In the genomic region with DNA sequence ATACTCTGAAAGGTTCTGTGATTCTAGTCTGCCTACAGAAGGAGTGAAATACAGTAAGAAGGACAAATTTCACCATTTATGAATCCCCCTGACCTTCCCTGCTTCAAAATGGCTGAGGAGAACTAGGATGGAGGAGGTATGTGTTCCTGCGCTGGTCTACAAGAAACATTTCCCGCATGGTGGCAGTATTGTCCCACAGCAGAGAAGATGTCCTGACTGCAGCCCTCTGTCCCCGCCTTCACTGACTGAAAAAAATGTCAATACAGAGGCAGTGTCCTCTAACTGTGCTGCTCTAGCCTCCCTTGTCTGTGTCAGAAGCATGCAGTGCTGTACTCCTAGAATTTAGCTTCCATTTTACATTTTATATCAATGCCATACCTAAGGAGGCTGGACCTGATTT, we compare ENCODE assay signal across 7 mouse cellular contexts.
DNase-seq lines count a peak whose midpoint lies in the region; ATAC-seq lines count a peak whose summit lies in the region.
"Not testable (repeated sequence)": the region's sequence is repeated elsewhere in the genome, so short reads cannot be mapped to it uniquely, and the experiment has no call there.

No protein-coding gene starts in this region.

- 62% methylated on average over 3 of the region's 3 CpGs for WGBS in embryonic facial prominence, embryonic 15.5 days
- 58% methylated on average over 3 of the region's 3 CpGs for WGBS in heart, embryonic 11.5 days (ENCODE audit: insufficient replicate concordance)
- WGBS in intestine, embryonic 14.5 days = 67% methylated on average over 3 of the region's 3 CpGs
- 56% methylated on average over 3 of the region's 3 CpGs for WGBS in limb, embryonic 11.5 days
- WGBS in neural tube, embryonic 13.5 days = 57% methylated on average over 3 of the region's 3 CpGs

- not testable (repeated sequence) for H3K9me3 ChIP-seq in embryonic facial prominence, embryonic 15.5 days (replicated peaks); heart, embryonic 11.5 days (replicated peaks; ENCODE audit: control insufficient read depth, low read length); intestine, embryonic 14.5 days (ENCODE audit: control insufficient read depth, low read length); limb, embryonic 11.5 days (ENCODE audit: control insufficient read depth, low read length); neural tube, embryonic 13.5 days

- peak; percentile 83 for DNase-seq in ZHBTc4 (ENCODE audit: low read depth, low spot score)
- peak; percentile 63 for DNase-seq in intestine, embryonic 14.5 days (ENCODE audit: low spot score)
- DNase-seq in limb, embryonic 11.5 days (ENCODE audit: low spot score) = peak; percentile 57
- peak; percentile 90 for DNase-seq in lung, postnatal 25 days (ENCODE audit: low spot score)

- H3K36me3 ChIP-seq in embryonic facial prominence, embryonic 15.5 days; heart, embryonic 11.5 days (ENCODE audit: control insufficient read depth, insufficient read depth, low read length); limb, embryonic 11.5 days (ENCODE audit: control insufficient read depth, insufficient read depth, low read length); neural tube, embryonic 13.5 days: not testable (repeated sequence)
- H3K36me3 ChIP-seq in intestine, embryonic 14.5 days (ENCODE audit: control insufficient read depth, insufficient read depth, low read length) = peaks cover 22% of the 10 kb centered on the region

- peak overlapping the region; percentile 23 for H3K4me3 ChIP-seq in embryonic facial prominence, embryonic 15.5 days (replicated peaks)
- peak overlapping the region; percentile 22; the same call in 1 of the 2 replicates for H3K4me3 ChIP-seq in heart, embryonic 11.5 days (ENCODE audit: low read depth, low read length)
- H3K4me3 ChIP-seq in intestine, embryonic 14.5 days (ENCODE audit: low read depth, low read length); limb, embryonic 11.5 days (ENCODE audit: low read depth, low read length): not testable (repeated sequence)
- peak overlapping the region; percentile 21 for H3K4me3 ChIP-seq in neural tube, embryonic 13.5 days

- H3K4me1 ChIP-seq in embryonic facial prominence, embryonic 15.5 days; heart, embryonic 11.5 days (ENCODE audit: control insufficient read depth, insufficient read depth, low read length); intestine, embryonic 14.5 days (replicated peaks; ENCODE audit: control insufficient read depth, insufficient read depth, low read length); limb, embryonic 11.5 days (ENCODE audit: control insufficient read depth, insufficient read depth, low read length); neural tube, embryonic 13.5 days (replicated peaks): not testable (repeated sequence)

- not testable (repeated sequence) for ATAC-seq in embryonic facial prominence, embryonic 15.5 days (ENCODE audit: insufficient number of reproducible peaks, low FRiP score, low TSS enrichment, low read depth); heart, embryonic 11.5 days (replicated peaks; ENCODE audit: insufficient number of reproducible peaks, low FRiP score, low TSS enrichment); intestine, embryonic 14.5 days (replicated peaks; ENCODE audit: low FRiP score, low TSS enrichment, low read depth)
- peak; percentile 54; the same call in 1 of the 2 replicates for ATAC-seq in limb, embryonic 11.5 days (ENCODE audit: insufficient number of reproducible peaks, low FRiP score, low TSS enrichment, low read depth)
- peak; percentile 76 for ATAC-seq in neural tube, embryonic 13.5 days (ENCODE audit: low read depth)

- H3K9ac ChIP-seq in embryonic facial prominence, embryonic 15.5 days; heart, embryonic 11.5 days (ENCODE audit: low read depth, low read length); intestine, embryonic 14.5 days (ENCODE audit: low read length); limb, embryonic 11.5 days (ENCODE audit: low read length); neural tube, embryonic 13.5 days: not testable (repeated sequence)

- peak overlapping the region; percentile 32; the same call in 1 of the 2 replicates for H3K4me2 ChIP-seq in embryonic facial prominence, embryonic 15.5 days (replicated peaks)
- 0 out of 2 replicates have a peak overlapping the region, but pooled peaks have one; percentile 19 for H3K4me2 ChIP-seq in heart, embryonic 11.5 days
- peak overlapping the region; percentile 13; the same call in 1 of the 2 replicates for H3K4me2 ChIP-seq in intestine, embryonic 14.5 days (ENCODE audit: low read length)
- H3K4me2 ChIP-seq in limb, embryonic 11.5 days (ENCODE audit: low read depth, severe bottlenecking) = not testable (repeated sequence)
- H3K4me2 ChIP-seq in neural tube, embryonic 13.5 days = peak overlapping the region; percentile 40

- H3K27me3 ChIP-seq in embryonic facial prominence, embryonic 15.5 days; heart, embryonic 11.5 days (ENCODE audit: control insufficient read depth, insufficient read depth, low read length); intestine, embryonic 14.5 days (replicated peaks; ENCODE audit: control insufficient read depth, insufficient read depth, low read length); limb, embryonic 11.5 days (ENCODE audit: control insufficient read depth, insufficient read depth, low read length); neural tube, embryonic 13.5 days: not testable (repeated sequence)

- 0 out of 2 replicates have a peak overlapping the region, but pooled peaks have one; percentile 7 for H3K27ac ChIP-seq in embryonic facial prominence, embryonic 15.5 days (replicated peaks)
- H3K27ac ChIP-seq in heart, embryonic 11.5 days (ENCODE audit: low read depth, low read length); intestine, embryonic 14.5 days (ENCODE audit: low read depth); limb, embryonic 11.5 days (replicated peaks; ENCODE audit: low read depth, low read length): not testable (repeated sequence)
- H3K27ac ChIP-seq in neural tube, embryonic 13.5 days (replicated peaks) = peak overlapping the region; percentile 64
